Mouse (Mus musculus): ENCODE results near the gene Fmnl1. TPM values are rescaled to one million over a fixed set of nuclear protein-coding genes. Genes with fewer than 3 reads are reported as not detected.

Gene Fmnl1
- polyA plus RNA-seq, 1 experiment from 2014 or later: 1.6 TPM

DNA sequence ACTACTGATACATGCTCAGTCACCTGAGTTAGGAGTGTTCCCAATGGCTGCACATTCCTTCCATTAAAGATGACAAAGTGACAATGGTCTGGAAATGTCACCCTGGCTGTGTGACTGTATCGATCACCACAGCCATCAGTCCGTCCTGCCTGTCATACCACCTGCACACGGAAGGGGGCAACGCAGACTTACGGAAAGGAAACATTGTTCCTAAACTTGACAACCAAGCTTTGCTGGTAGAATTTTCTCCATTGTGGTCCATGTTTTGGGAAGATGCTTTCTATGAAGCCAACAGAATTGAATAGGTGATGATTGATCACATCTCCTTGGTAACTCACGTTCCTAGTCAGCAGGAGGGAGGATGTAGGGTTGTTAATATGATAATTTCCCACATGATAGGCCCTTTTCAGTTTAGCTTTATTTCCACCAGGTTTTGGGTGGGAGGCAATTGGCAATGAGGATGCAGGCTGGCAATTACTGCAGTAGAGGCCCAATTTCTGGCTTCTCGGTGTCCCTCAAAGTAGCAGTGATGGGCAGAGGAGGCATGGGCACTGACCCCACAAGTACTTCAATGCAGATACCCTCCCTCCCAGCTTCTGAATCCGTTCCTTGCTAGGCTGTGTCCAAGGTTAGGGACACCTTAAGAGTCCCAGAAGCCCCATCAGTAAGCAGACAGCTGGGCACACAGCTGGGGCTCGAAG, 2.1 kb upstream of the Fmnl1 start:
- no peak overlapping the region for H3K27ac ChIP-seq
- no peaks in the 10 kb centered on the region for H3K9me3 ChIP-seq (replicated peaks)
- peaks cover 53% of the 10 kb centered on the region for H3K27me3 ChIP-seq
- H3K36me3 ChIP-seq: no peaks in the 10 kb centered on the region
- H3K4me3 ChIP-seq: no peak overlapping the region
- no peak overlapping the region for H3K9ac ChIP-seq
- no peak overlapping the region for H3K4me2 ChIP-seq (replicated peaks)
- 27% methylated on average over 9 of the region's 9 CpGs for WGBS
- H3K4me1 ChIP-seq: peaks cover 14% of the 10 kb centered on the region
- no peak for ATAC-seq (ENCODE audit: low FRiP score)

- ATAC-seq (ENCODE audit: low FRiP score): no peak
- peaks cover 14% of the 10 kb centered on the region for H3K4me1 ChIP-seq
- H3K27ac ChIP-seq: no peak overlapping the region
- H3K9ac ChIP-seq: no peak overlapping the region
- H3K9me3 ChIP-seq (replicated peaks): no peaks in the 10 kb centered on the region
- no peak overlapping the region for H3K4me2 ChIP-seq (replicated peaks)
- WGBS: 83% methylated on average over 5 of the region's 5 CpGs
- H3K27me3 ChIP-seq: peaks cover 54% of the 10 kb centered on the region
- no peak overlapping the region for H3K4me3 ChIP-seq
- H3K36me3 ChIP-seq: no peaks in the 10 kb centered on the region
These were observed 1.2 kb upstream of the Fmnl1 start for GRCm38 (mm10) chr11:103169664-103170063.

DNA sequence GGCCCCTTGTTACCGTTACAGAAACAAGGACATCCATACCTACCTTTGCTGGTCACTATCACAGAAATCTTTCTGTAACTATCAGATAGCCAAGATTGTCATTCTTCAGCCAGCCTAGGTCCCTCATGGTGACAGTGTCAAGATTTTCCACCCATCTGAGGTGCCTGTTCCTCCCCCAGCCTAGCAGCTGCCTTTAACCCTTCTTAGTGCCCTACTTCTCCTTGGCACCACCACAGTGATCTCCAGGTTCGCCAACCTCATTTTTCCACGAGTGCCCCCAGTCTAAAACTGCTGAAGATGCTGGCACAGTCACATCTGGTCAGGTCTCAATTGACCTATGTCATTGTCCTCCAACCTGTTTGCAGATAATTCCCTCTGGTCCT, 805 bp upstream of the Fmnl1 start:
- 47% methylated on average over 3 of the region's 3 CpGs for WGBS
- no peaks in the 10 kb centered on the region for H3K36me3 ChIP-seq
- peak overlapping the region; percentile 81 for H3K9ac ChIP-seq
- H3K4me1 ChIP-seq: peaks cover 14% of the 10 kb centered on the region
- H3K27ac ChIP-seq: no peak overlapping the region
- H3K4me3 ChIP-seq: peak overlapping the region; percentile 72
- peaks cover 57% of the 10 kb centered on the region for H3K27me3 ChIP-seq
- peak overlapping the region; percentile 98 for H3K4me2 ChIP-seq (replicated peaks)
- ATAC-seq (ENCODE audit: low FRiP score): no peak
- H3K9me3 ChIP-seq (replicated peaks): no peaks in the 10 kb centered on the region

DNA sequence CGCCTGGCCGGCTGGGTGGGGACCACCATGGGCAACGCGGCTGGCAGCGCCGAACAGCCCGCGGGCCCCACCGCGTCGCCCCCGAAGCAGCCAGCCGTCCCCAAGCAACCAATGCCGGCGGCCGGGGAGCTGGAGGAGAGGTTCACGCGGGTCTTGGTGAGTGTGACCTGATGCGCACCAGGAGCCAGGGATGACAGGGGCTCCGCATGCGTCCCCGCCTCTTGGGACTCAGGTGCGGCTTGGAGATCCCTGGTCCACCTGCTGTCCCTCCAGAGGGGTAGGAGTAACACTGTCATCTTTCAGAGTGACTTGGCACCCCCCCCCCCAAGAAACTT, 346 bp downstream of the Fmnl1 start:
- Histone ChIP-seq H3K27me3 (peaks cover 58% of the 10 kb centered on the region), H3K4me3 (peak overlapping the region; percentile 72), H3K36me3 (no peaks in the 10 kb centered on the region), H3K4me1 (peaks cover 14% of the 10 kb centered on the region), H3K9ac (peak overlapping the region; percentile 81), H3K9me3 (replicated peaks) (no peaks in the 10 kb centered on the region), H3K27ac (no peak overlapping the region), H3K4me2 (replicated peaks) (peak overlapping the region; percentile 98)
- ATAC-seq (ENCODE audit: low FRiP score): peak; percentile 14; the same call in 1 of the 2 replicates
- WGBS: 3% methylated on average over 23 of the region's 23 CpGs

- H3K9me3 ChIP-seq (replicated peaks): no peaks in the 10 kb centered on the region
- no peaks in the 10 kb centered on the region for H3K36me3 ChIP-seq
- H3K27me3 ChIP-seq: peaks cover 58% of the 10 kb centered on the region
- no peak for ATAC-seq (ENCODE audit: low FRiP score)
- peak overlapping the region; percentile 72 for H3K4me3 ChIP-seq
- 52% methylated on average over 9 of the region's 9 CpGs for WGBS
- peaks cover 14% of the 10 kb centered on the region for H3K4me1 ChIP-seq
- H3K4me2 ChIP-seq (replicated peaks): peak overlapping the region; percentile 98
- H3K9ac ChIP-seq: peak overlapping the region; percentile 81; the same call in 1 of the 2 replicates
- H3K27ac ChIP-seq: no peak overlapping the region
These were observed 940 bp downstream of the Fmnl1 start for GRCm38 (mm10) chr11:103171703-103172391.

DNA sequence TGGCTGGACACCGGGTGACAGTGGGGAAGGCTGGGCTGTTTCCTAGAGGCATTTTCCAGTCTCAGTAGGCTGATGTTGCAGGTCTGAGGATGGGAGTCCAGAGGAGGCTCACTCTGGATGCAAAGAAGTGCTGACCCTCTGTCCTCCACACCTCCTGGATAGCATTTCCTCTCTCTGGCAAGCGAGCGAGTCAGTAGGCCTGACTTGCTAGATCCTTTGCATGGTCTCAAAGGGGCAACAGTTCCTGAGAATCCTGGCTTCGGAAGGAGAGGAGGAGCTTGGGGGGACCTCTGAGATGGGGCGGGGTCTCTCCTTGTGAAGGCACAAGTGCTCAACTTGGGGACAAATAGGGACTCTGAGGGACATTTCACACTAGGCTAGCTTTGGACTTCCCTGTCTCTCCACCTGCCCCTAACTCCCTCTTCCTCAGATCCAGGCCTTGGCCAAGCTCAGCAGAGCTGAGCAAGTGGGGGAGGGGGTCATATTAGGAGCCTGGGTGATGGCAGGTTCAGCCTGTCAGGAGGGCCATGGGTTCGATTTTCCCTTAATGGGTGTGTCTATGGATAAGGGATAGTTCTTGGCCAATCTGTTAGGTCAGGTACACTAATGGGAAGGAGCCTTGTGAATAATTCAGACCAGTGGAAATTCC, 1.6 kb downstream of the Fmnl1 start:
- Histone ChIP-seq H3K4me2 (replicated peaks) (no peak overlapping the region), H3K4me1 (peaks cover 14% of the 10 kb centered on the region), H3K9ac (no peak overlapping the region), H3K4me3 (no peak overlapping the region), H3K27ac (no peak overlapping the region), H3K9me3 (replicated peaks) (no peaks in the 10 kb centered on the region), H3K27me3 (peaks cover 58% of the 10 kb centered on the region), H3K36me3 (no peaks in the 10 kb centered on the region)
- 71% methylated on average over 6 of the region's 6 CpGs for WGBS
- no peak for ATAC-seq (ENCODE audit: low FRiP score)

DNA sequence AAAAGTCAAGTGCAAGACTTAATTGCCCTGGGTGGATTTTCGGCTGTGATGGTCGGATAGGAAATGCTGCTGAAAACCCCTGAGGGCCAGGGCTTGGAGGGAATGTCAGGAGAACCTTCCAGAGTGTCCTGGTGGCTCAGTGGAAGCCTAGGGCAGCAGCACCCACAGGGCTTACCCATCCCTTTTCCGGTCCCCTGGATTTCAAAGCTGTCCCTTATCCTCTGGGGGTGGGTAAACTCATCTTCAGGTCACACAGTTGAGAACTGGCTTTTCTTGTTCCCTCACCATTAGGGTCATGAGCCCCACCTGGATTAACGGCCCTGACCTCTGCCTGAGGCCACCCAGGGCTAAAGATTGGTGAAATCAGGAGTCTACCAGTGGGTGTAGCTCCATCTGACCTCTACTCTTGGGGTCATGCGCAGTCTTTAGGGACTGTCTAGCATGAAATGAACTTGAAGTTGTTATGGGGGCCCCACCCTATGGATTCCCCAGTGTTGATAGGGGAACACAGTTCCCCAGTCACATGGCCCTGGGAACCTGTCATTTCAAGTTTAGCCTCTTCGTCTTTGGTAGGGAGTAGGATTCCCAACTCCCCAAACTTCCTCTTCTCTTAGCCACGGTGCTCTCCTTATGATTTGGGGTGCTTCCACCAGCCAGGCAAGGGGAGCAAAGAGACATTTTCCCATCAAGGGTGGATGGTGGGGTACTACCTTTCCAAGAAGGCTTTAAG, 2.3 kb downstream of the Fmnl1 start:
- no peak for ATAC-seq (ENCODE audit: low FRiP score)
- Histone ChIP-seq H3K9me3 (replicated peaks) (no peaks in the 10 kb centered on the region), H3K27ac (no peak overlapping the region), H3K27me3 (peaks cover 58% of the 10 kb centered on the region), H3K36me3 (no peaks in the 10 kb centered on the region), H3K4me1 (peaks cover 14% of the 10 kb centered on the region), H3K4me2 (replicated peaks) (no peak overlapping the region), H3K4me3 (no peak overlapping the region), H3K9ac (no peak overlapping the region)
- WGBS: 85% methylated on average over 7 of the region's 7 CpGs

- ATAC-seq (ENCODE audit: low FRiP score): no peak
- no peaks in the 10 kb centered on the region for H3K36me3 ChIP-seq
- H3K4me1 ChIP-seq: peaks cover 14% of the 10 kb centered on the region
- no peak overlapping the region for H3K4me2 ChIP-seq (replicated peaks)
- H3K9me3 ChIP-seq (replicated peaks): no peaks in the 10 kb centered on the region
- no peak overlapping the region for H3K9ac ChIP-seq
- H3K27me3 ChIP-seq: peaks cover 58% of the 10 kb centered on the region
- no peak overlapping the region for H3K27ac ChIP-seq
- 92% methylated on average over 11 of the region's 11 CpGs for WGBS
- H3K4me3 ChIP-seq: no peak overlapping the region
These were observed 3.0 kb downstream of the Fmnl1 start for GRCm38 (mm10) chr11:103173771-103174344.

- no peak overlapping the region for H3K4me2 ChIP-seq (replicated peaks)
- no peaks in the 10 kb centered on the region for H3K9me3 ChIP-seq (replicated peaks)
- peaks cover 14% of the 10 kb centered on the region for H3K4me1 ChIP-seq
- no peak overlapping the region for H3K9ac ChIP-seq
- WGBS: 83% methylated on average over 5 of the region's 5 CpGs
- ATAC-seq (ENCODE audit: low FRiP score): no peak
- H3K36me3 ChIP-seq: no peaks in the 10 kb centered on the region
- H3K27me3 ChIP-seq: peaks cover 52% of the 10 kb centered on the region
- H3K4me3 ChIP-seq: no peak overlapping the region
- H3K27ac ChIP-seq: no peak overlapping the region
These were observed 3.5 kb downstream of the Fmnl1 start for GRCm38 (mm10) chr11:103174411-103174832.

DNA sequence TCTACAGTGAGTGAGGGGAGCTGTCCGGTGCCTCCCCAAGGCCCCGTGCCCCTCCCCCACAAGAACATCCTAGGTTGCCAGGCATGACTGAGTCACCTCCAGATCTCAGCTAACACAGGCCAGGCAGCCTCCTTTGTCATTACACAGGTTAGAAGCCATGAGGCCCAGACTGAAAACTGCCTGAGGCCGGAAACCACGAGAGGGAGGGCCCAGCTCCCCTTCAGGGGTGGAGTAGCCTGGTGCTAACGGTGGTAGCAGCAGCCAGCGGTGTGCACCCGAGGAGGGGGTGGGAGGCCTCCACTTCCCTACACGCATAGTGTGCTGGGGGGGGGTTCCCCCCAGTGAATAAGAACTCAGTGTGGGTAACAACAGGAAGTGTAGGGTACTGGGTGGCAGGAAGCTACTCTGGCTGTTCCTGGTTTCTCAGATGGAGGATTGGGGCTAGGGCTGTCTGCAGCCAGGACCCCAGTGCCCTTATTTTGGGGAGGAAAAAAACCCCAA, 4.0 kb downstream of the Fmnl1 start:
- peaks cover 52% of the 10 kb centered on the region for H3K27me3 ChIP-seq
- no peaks in the 10 kb centered on the region for H3K36me3 ChIP-seq
- peaks cover 12% of the 10 kb centered on the region for H3K4me1 ChIP-seq
- no peak overlapping the region for H3K9ac ChIP-seq
- H3K27ac ChIP-seq: no peak overlapping the region
- no peaks in the 10 kb centered on the region for H3K9me3 ChIP-seq (replicated peaks)
- no peak overlapping the region for H3K4me3 ChIP-seq
- H3K4me2 ChIP-seq (replicated peaks): no peak overlapping the region
- WGBS: 59% methylated on average over 8 of the region's 8 CpGs
- ATAC-seq (ENCODE audit: low FRiP score): no peak

- 75% methylated on average over 14 of the region's 14 CpGs for WGBS
- ATAC-seq (ENCODE audit: low FRiP score): no peak
- no peaks in the 10 kb centered on the region for H3K9me3 ChIP-seq (replicated peaks)
- H3K4me2 ChIP-seq (replicated peaks): no peak overlapping the region
- H3K4me1 ChIP-seq: peaks cover 4% of the 10 kb centered on the region; the same call in 1 of the 2 replicates
- H3K9ac ChIP-seq: no peak overlapping the region
- H3K27ac ChIP-seq: no peak overlapping the region
- peaks cover 50% of the 10 kb centered on the region for H3K27me3 ChIP-seq
- H3K36me3 ChIP-seq: no peaks in the 10 kb centered on the region
- H3K4me3 ChIP-seq: no peak overlapping the region
These were observed 5.0 kb downstream of the Fmnl1 start for GRCm38 (mm10) chr11:103175688-103176442.
